Mouse (Mus musculus) testis, adult 2 months (tissue): Measurements from ENCODE around the gene Tapt1.

Experiments used
- CTCF ChIP-seq: fragments of 200-500 bp; IDR thresholded peaks from 2 replicates; pipeline ENCODE4 v1.5.1; 2012; ENCODE audit warnings: low read depth, mild to moderate bottlenecking, inconsistent platforms, low read length, moderate library complexity; ENCODE audit not compliant: control insufficient read depth, insufficient read depth, insufficient replicate concordance
- POLR2A ChIP-seq: fragments of 200-500 bp; IDR thresholded peaks from 2 replicates; pipeline ENCODE4 v1.6.1; 2012; ENCODE audit warnings: low read depth, mild to moderate bottlenecking, inconsistent platforms, low read length, moderate library complexity; ENCODE audit not compliant: control insufficient read depth

DNA sequence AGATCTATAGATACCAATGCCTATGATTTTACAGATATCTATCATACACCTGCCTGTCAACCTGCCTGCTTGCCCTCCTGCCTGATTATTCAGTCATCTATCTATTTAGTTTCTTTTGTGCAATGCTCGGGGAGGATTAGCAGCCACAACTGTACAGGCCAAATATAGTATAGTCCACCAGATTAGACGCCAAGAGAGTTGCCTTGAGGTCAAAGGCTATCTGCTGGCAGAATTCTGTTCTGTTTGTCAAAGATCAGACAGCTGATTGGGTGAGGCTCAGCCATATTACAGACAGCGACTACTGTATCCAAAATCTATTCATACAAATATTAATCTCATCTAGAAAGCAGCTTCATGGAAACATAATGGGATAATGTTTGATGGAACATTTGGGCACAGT, 34.7 kb upstream of the Tapt1 start:
- TF ChIP-seq CTCF (no peak), POLR2A (no peak)
